Mouse (Mus musculus) G1E (cell line): Measurements from ENCODE around the gene Arl15.
A peak's percentile ranks its signal among the peaks of the same experiment; 100 is the strongest.

Experiments
- CTCF ChIP-seq: IDR thresholded peaks from 2 replicates; pipeline ENCODE4 v1.5.1; 2012; ENCODE audit warnings: low read depth, low read length, inconsistent platforms, mixed read lengths
- GATA1 ChIP-seq: IDR thresholded peaks from 2 replicates; pipeline ENCODE4 v1.6.1; 2012; ENCODE audit warnings: borderline replicate concordance, low read length, inconsistent platforms, mixed read lengths
- GATA2 ChIP-seq: IDR thresholded peaks from 2 replicates; pipeline ENCODE4 v1.6.1; 2012; ENCODE audit warnings: low read depth, low read length, inconsistent platforms, borderline replicate concordance
- TAL1 ChIP-seq: conservative IDR thresholded peaks from 2 replicates; pipeline ENCODE4 v1.6.1; 2012; ENCODE audit warnings: low read depth, low read length, inconsistent platforms, mixed read lengths

- TF ChIP-seq CTCF (peak; percentile 83), GATA1 (no peak), TAL1 (no peak), GATA2 (no peak)
Observed at GRCm38 (mm10) chr13:113864893-113865292, 70.6 kb downstream of the Arl15 start.
